Mouse (Mus musculus) 416B (cell line): Measurements from ENCODE around the gene Gm49361.

Experiments
- DNase-seq: peaks from one replicate; pipeline ENCODE4 v3.0.0; 2011; ENCODE audit warnings: low read depth

The Gm49361 gene

DNA sequence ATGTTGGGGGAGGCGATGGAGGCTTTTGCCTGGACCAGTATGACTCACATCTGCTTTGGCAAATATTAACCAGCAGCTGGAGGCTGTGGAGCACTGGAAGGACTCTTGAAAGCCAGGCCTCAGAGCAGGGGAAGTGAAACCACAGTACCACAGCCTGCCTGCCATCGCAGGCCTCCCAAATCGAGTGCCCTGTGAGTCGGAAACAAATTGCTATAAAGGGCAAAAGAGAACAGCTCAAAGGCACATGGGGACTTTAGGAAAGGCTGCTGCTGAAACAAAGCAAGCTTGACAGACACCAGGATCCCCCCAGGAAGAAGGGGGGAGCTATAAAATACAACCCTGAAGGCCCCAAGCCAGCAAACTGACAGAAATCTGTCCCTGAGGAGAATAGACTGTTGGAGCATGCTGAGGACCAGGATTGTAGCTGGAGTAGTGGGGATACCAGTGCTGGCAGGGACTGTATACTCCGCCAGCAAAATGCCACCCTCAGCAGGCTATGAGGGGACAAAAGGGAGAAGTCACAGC, 15.9 kb downstream of the Gm49361 start:
- peak; percentile 84 for DNase-seq

DNA sequence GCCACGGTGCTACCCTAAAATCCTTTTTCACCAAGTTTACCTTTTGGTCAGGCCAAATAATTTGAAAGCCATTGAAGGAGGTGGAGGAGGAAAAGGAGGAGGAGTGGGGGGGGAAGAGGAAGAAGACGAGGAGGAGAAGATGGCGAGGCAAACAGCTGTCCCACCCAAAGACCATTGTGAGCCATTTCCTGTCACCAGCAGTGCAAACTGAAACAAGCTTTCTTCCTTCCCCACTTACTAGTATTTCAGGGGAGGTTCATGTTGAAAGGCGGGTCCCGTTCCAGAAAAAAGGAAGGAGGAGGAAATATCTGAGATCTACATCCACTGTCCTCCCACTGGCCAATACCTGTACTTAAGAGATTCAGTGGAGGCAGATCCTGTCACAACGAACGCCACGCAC, 16.5 kb downstream of the Gm49361 start:
- peak; percentile 24 for DNase-seq

DNA sequence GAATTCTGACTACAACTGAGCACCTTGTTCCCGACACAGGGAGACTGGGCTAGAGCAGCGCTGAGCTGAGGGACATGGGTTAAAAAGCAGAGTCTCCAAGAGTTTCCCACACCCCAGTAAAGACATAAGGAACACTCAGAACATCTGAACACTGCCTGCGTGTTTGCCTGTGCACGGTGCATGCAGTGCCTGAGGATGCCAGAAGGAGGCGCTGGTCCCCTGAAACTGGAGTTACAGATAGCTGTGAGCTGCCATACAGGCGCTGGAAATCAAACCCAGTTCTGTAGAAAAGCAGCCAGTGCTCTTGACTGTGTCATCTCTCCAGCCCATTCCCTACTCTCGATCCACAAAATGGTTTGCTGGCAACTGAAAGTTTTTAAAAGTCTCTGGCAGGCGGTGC, 19.7 kb downstream of the Gm49361 start:
- peak; percentile 19 for DNase-seq

DNA sequence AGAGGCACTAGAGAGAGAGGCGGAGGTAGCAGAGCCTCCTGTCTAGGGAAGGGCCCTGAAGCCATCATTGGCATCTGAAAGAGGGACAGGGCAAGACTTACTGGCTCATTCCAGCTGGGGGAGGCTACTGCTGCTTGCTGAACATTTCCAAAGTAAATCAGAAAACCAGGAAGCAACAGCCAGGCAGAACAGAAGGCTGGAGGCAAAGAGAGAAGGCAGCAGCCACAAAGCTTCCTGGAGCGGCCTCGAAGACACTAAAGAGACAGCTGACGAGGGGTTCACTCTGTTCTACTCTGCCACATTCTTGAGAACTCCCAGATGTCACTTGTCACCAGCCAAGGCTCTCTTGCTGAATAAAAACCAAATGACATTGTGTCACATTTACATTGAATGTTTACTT, 21.4 kb downstream of the Gm49361 start:
- no peak for DNase-seq

DNA sequence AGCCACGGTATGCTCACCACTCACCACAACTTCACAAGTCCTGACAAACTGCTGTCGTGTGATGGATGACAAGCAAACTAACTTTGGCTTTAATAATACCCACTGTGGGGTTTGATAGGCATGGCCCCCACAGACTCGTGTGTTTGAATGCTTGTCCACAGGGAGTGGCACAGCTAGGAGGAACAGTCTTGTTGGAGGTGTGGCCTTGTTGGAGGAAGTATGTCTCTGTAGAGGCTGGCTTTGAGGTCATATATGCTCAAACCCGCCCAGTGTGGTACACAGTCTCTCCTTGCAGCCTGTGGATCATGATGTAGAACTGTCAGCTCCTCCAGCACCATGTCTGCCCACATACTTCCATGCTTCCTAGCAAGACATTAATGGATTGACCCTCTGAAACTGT, 27.7 kb downstream of the Gm49361 start:
- DNase-seq, result no peak

DNA sequence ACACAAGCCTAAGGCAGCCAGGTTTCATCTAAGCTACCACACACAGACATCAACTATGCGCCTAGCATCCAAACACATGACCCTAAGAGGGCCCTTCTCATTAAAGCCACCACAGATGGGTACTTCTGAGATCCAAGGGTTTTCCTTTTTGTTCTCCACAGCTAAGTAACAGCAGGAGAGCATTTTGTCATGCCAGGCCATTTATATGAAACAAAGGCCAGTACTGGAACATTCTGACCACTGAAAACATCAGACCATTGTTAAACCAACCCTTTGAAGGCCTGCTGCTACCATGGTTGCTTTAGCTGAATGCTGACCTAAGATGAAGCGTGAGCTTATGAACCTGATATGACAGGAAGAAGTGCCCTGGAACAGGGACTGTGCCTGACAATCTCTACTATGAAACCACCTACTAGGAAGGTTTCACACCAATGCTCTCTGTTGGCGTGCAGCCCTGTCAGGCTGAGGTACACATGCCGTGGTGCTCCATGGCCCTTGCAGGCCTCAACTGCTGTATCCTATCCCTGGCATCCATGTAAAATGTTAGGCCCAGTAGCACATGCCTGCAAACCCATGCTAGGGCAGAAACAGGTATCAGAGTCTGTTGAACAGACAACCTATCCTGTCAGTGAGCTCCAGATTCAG, 29.2 kb downstream of the Gm49361 start:
- no peak for DNase-seq

DNA sequence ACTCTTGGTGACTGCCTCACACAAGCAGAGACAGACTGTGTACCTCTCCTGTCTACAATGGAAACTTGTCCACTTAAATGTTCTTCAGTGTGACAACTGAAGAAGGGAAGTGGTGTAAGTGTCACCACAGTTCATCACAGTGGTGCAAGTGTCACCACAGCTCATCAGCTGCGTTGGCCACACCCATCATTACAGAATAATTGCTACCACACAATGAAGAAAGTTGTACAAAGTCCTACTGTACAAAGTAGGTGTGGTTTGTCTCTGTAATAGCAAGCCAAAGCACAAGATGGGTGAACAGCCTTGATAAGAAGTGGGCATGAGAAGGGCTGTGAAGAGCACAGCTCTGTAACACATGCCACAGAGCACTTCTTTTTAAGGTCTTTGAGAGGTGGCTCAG, 33.0 kb downstream of the Gm49361 start:
- peak; percentile 79 for DNase-seq

DNA sequence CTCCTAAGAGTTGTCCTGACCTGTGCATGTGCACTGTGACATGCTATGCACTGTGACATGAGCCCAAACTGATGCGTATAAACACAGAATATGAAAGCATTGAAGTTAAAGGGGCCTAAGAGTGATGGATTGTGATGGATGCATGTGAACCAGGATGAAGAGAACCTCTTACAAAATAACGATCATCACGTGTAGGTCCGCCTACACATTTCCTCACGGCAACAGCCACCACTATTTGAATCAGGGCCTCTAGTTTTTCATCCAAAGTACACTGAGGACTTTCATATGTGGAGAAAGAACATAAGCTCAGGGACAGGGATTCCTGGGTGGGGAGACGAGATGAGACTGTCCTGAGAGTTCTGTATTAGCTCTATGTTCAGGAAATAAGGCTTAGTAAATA, 34.8 kb downstream of the Gm49361 start:
- no peak for DNase-seq

DNA sequence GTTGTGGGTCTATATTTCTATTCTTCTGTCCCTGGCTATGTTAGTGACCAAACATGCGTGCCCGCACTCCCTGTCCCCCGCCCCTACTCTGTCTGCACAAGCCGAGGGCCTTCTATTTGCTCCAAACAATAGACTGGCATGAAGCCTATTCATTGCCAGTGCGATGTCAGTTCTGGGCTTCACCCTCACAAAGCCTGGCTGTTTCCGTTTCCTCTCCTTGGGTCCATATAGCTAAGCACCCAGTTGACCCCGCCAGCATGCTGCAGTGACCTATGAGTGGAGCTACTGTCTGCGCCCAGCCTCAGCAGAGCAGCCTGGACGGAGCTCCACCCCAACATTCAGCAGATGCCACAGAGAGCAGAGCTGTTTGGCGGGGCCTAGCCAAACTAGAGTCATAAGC, 36.7 kb downstream of the Gm49361 start:
- no peak for DNase-seq

DNA sequence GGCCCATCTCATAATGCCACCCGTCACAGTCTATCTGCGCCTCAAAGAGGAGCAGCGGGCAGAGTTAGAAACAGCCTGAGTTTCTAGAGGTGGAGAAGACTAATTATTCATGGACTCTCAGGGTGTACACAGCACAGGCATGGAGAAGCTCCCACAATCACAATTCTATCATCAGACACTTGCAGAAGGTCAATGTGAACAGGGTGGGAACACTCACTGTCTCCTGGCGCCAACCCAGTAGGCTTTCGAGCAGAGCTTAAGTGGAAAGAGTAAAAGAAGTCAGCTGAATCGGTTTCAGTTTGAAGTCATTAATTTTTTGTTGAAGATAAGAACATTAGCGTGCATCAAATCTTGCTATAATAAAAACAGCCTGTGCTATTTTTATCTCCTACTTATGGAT, 37.3 kb downstream of the Gm49361 start:
- no peak for DNase-seq

DNA sequence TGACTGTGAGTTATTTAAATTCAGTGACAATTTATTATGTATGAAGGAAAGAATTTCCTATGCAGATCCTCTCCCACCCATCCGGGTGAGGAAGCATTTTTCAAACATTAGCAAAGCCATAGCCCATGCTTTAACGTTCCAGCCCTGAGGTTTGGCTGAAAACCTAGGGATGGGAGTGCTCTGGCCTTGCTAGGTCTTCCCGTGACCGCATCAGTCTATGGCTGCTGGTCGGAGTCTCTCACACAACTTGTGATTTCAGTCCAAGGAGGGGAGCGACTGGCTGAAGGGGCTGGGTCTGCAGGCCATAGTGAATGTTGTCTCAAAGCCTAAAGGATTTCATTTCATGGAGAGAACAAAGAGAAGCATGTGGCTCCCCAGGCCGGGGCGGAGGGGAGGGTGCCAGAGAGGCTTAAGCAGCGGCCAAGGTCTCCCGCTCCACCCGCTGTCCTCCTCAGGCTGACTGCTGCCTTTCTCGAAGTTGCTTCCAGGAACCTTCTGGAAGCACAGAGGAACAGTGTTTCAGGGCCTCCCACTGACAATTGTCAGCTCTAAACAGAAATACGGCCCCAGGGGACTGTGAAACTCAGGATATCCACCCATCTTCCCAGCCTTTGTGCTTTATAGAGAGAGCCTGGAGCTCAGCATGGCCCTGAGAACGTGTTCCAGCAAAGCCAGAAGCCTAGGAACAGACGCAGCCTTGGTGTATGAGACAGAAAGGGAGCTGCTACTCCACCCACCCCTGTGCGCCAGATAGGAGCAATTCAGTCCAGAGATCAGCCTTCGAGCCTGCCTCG, 38.6 kb downstream of the Gm49361 start:
- DNase-seq, result no peak

DNA sequence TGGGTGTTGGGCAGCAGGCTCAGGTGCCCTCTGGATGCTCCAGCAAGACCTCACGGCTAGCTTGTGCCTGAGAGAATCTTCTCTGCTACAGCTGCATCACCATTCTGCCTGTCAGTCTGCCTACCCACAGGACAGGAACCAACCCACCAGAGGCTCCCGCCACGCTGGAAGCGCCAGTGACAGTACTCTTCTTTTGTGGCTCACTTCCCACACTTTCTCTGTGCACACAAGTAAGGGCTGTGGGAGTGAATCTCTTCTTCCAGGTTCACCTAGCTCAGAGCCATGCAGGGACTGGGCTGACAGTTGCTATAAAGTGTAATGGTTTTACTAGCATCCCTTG, 39.2 kb downstream of the Gm49361 start:
- no peak for DNase-seq

DNA sequence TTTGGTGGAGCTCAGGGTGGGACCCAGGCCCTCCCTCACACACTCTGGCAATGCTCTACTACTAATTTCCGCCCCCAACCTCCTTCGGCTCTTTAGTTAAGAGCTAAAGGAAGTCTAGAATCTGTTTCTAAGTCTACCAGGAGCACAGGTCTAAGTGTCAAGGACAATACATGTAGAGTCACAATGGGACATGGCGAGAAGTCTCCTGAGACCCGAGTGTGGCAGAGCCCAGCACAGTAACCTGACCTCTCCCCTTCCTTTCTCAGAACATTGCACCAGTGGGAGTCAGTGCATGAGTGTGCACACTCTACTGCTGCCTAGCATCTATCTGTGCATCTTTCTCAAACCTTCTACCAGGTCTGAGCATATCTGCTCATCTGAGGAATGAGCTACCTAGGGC, 40.1 kb downstream of the Gm49361 start:
- DNase-seq, result no peak

DNA sequence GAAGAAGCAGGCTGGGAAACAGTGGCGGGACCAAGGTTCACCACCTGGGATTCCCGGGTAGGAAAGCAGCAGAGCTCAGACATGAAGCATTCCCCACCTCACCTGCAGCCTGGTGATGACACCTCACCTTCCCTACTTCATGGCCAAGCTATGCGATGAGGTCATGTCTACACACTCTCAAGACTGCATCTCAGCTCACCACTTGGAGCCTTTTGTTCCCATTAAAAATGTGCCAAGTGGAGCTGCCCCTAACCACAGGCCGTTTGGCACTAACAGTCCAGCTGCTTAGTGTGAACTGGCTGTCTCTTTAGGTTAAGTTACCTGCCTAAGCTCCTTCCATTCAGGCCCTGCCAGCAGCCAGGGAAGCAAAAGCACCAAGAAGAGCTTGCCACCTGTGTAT, 40.8 kb downstream of the Gm49361 start:
- no peak for DNase-seq

DNA sequence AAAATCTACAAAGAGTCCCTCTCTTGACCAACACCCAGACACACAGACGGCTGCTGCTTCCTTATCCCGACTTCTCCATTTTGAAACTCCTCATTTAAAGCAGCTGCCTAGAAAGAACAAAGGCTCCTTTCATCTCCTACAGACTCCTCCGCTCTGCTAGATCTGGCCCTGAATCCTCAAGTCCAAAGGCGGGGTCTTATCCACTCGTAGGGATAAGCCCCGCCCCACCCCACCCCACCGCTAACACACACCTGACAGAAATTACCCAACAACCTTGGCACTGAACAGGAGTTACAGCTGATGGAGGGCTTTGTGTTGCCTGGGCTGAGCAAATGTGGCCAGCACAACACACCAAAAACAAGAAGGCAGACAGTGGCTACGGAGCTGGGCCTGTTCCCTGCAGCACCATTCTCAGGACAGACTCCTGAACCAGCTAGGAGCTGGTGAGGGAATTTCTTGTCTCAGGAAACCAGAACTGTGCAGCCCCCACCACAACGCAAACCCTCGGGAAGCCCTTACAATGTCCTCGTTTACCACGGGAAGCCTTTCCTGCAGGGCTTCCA, 43.9 kb downstream of the Gm49361 start:
- no peak for DNase-seq

DNA sequence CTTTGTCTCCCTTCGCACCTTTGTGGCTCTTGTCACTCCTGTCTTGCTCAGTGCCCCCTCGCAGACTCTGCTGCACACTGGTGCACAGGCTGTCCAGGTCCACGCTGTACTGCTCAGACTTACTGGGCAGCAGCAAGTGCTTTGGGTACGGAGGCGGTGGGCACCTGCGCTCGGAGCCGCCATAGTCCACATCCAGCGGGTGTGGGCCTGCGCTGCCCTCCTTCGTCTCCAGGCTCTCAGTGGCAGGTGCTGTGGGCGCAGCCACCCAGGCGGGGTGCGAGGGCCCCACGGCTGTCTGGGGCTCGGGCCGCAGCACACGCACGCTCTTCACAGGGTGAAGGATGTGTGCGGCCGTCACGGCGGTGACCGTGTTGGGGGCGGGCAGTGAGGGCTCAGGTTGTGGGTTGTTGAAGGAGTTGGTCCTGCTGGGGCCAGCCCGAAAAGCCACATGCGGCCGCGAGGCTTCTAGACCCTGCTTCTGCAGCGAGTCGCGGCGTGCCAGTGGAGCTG, 46.4 kb downstream of the Gm49361 start:
- DNase-seq, result no peak

DNA sequence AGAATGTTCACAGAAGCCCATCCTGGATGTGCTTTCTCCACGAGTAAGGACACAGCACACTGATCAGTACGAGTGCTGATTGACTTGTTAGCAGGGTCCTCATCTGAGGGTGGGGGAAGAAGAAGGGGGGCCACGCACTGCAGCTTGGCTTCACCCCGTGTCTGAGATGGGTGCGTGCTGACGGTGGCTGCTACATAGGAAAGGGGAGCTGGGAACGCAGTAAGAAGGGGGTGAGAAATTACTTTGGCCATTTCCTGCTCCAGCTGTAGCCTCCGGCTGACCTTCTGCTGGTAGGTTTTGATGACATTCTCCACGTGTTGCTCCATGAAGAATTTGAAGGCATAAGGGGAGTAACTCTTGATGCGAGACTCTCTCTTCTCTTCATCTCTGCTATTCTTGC, 46.9 kb downstream of the Gm49361 start:
- no peak for DNase-seq

DNA sequence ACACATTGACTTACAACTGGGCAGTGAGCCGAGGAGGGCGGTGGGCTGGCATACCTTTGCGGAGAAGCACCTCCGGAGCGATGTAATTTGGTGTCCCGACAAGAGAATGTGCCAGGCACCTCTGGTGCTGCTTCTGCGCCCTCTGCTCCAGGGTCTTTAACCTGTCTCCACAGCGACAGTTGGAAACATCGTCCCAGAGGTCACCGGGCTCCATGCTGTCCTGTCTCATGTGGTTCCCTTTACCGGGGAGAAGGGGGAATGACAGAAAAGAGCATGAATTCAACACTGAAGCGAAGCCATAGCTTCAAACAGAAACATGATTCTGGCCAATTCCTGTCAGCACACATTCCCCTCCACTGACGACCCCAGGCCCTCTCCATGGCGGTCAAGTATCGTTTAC, 49.8 kb downstream of the Gm49361 start:
- DNase-seq, result no peak

DNA sequence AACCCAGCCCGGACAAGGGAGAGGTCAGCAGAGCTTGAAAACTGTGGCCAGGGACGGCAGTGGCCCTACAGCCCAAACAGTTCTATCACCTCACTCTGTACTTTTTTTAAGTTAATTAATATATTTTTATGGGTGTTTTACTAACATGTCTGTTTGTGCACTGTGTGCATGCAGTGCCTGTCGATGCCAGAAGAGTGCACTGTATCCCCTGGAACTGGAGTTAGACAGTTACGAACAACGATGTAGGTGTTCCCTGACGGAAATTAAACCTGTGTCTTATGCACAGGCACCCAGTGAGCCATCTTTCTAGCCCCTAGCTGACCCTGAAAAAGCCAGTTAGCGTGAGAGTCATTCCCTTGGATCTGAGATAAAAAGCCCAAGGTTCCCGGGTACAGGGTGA, 50.4 kb downstream of the Gm49361 start:
- peak; percentile 24 for DNase-seq

DNA sequence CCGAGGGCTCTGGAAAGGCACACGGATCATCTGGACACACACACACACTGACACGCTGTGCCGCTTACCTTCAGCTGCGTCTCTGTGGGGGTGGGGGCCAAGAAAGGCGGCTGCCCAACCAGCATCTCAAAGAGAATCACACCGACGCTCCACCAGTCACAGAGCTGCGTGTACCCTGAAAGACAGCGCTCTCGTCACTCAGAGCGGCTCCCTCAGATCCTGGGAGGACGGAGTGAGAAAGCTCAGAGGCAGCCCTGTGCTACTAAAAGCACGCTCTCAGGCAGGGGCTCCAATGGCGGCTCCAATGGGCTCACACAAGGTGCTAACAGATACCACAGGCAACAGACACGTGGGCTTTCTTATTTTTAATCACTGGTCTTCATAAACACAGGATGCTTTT, 51.7 kb downstream of the Gm49361 start:
- DNase-seq, result no peak

DNA sequence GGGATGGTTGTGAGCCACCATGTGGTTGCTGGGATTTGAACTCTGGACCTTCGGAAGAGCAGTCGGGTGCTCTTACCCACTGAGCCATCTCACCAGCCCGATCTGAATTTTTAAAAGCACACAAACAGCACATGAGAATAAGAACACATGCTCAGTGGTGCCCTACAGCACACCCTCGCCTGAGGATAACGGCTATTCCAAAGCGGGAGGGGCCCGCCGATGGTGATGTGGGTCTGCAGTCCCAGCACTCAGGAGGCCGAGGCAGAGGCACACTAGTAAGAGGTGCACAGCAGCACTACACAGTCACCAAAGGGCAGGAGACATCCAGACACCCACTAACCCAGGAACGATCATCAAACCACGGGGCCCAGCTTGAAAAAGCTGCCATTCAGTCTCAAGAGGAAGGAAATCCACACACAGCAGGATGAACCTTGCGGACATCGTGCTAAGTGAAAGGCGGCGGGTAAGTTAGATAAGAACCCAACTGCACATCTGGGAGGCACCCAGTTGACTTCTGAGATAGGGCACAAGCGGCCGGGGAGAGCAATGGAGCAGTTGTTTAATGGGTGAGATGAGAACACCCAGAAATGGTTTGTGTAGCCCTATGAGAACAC, 53.3 kb downstream of the Gm49361 start:
- DNase-seq, result peak; percentile 73

DNA sequence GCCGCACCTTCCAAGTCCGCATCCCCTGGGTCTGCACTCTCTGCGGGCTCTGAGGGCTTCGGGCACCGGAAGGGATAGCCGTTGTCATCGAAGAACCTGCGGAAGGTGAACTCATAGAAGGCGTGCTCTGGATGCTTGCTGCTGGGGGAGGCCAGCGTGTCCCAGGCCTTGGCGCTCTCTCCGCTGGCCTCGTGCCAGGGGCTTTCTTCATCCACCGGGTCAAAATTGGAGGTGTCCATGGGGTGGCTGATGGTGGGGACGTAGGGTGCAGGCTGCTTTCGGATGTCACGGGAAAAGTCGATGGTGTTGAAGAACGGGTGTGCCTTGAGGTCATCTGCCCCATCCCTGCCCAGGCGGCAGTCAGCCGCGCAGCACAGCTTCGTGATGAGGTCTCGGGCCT, 54.6 kb downstream of the Gm49361 start:
- no peak for DNase-seq

DNA sequence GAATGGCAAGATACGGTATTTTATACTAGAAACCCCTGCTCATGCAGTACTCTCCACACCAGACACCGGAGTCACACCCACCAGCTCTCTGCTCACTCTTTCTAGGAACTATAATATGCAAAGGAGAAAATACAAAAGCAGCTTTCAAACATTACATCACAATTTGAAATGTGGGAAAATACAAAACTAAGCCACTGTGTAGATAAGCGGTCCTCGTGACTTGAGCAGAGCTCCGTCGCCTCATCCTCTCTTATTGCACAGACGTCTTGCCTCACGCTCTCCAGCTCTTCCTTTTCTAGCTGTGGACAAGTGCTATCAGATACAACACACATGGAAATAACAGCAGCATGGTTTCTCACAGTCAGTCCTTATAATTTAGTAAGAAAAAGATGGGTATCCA, 55.2 kb downstream of the Gm49361 start:
- DNase-seq, result no peak
